Mouse (Mus musculus): ENCODE measurements at regions not wholly inside any gene's neighbourhood (a gene's known extent, or its start where the extent isn't known, plus 50 kb on each side); places are given as distances from the start of the nearest gene placed in this dataset.

DNA sequence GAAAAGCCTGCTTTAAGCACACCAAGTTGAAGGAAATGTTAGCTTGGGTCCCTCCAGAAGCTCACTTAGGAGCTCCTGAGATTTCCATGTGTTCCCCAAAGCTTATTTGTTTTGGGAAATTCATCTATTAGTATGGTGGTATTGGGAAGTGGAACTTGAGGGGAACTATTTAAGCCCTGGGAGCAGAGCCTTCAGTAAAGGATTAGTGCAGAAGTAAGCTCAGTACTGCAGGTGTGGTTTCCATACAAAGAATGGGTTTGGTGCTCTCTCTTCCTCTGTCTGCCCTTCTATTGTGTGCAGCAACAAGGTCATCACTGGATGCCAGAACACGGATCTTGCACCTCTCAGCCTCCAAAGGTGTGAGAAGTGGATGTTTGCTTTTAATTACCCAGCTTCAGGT lies 57.2 kb downstream of the Foxa2 start:
- Histone ChIP-seq H3K4me1 (ENCODE audit: control insufficient read depth, insufficient read depth) (no peaks in the 10 kb centered on the region), H3K4me3 (ENCODE audit: low read depth, low read length) (no peak overlapping the region), H3K4me2 (ENCODE audit: low read depth, low read length) (no peak overlapping the region), H3K27ac (ENCODE audit: low read depth) (no peak overlapping the region), H3K36me3 (replicated peaks; ENCODE audit: control insufficient read depth, insufficient read depth, low read length) (no peaks in the 10 kb centered on the region), H3K27me3 (ENCODE audit: control insufficient read depth, insufficient read depth, low read length) (no peaks in the 10 kb centered on the region), H3K9ac (replicated peaks; ENCODE audit: low read depth, low read length) (no peak overlapping the region), H3K9me3 (replicated peaks; ENCODE audit: control insufficient read depth, low read length) (no peaks in the 10 kb centered on the region)
- DNase-seq (ENCODE audit: low spot score) (no peak), ATAC-seq (ENCODE audit: insufficient read depth, low read depth) (no peak)
- WGBS = 35% methylated on average over 1 of the region's 1 CpGs
- TF ChIP-seq EP300 (IDR thresholded peaks at IDR 0.05; ENCODE audit: low read depth) (no peak), CTCF (IDR thresholded peaks at IDR 0.05; ENCODE audit: low read depth) (no peak)

DNA sequence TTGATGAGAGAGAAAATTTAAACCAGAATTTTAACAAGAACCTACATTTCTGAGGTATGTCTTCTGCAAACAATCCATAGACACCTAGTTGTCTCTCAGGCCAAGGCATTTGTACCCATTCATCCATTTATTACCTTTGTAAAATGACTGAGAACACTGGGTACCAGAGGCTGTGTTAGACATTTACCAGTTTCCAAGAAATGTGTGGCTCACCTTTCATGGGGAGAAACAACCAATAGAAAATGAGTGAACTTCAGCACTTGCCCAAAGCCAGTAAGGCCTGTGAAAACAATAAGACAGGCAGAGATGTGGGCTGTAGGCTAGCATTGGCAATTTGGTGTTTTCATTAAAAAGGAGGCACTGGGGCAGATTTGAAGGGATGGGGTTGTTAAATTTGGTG lies 58.2 kb downstream of the Foxa2 start:
- Histone ChIP-seq H3K27me3 (ENCODE audit: control insufficient read depth, insufficient read depth, low read length) (no peaks in the 10 kb centered on the region), H3K4me1 (ENCODE audit: control insufficient read depth, insufficient read depth) (no peaks in the 10 kb centered on the region), H3K9me3 (replicated peaks; ENCODE audit: control insufficient read depth, low read length) (no peaks in the 10 kb centered on the region), H3K27ac (ENCODE audit: low read depth) (no peak overlapping the region), H3K4me3 (ENCODE audit: low read depth, low read length) (no peak overlapping the region), H3K4me2 (ENCODE audit: low read depth, low read length) (no peak overlapping the region), H3K9ac (replicated peaks; ENCODE audit: low read depth, low read length) (no peak overlapping the region), H3K36me3 (replicated peaks; ENCODE audit: control insufficient read depth, insufficient read depth, low read length) (no peaks in the 10 kb centered on the region)
- no peak for TF ChIP-seq EP300 (IDR thresholded peaks at IDR 0.05; ENCODE audit: low read depth)
- TF ChIP-seq CTCF (IDR thresholded peaks at IDR 0.05; ENCODE audit: low read depth) = no peak
- DNase-seq (ENCODE audit: low spot score) (no peak), ATAC-seq (ENCODE audit: insufficient read depth, low read depth) (no peak)

DNA sequence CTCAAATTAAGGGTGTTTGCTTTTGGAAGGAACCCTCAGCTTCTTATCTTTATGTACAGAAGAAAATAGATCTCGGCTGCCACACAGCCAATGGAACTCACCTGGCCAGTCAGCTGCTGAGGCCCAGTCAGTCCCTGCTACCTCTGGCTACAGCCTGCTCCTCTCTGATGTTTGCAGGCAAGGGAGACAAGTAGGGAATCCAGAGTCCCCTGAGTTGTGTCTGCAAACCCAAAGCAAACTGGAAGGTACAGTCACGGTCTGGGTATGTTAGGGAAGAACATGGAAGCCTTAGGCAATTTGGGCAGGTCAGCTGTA lies 61.6 kb downstream of the Foxa2 start:
- Histone ChIP-seq H3K4me3 (ENCODE audit: low read depth, low read length) (no peak overlapping the region), H3K27me3 (ENCODE audit: control insufficient read depth, insufficient read depth, low read length) (no peaks in the 10 kb centered on the region), H3K9ac (replicated peaks; ENCODE audit: low read depth, low read length) (no peak overlapping the region), H3K27ac (ENCODE audit: low read depth) (no peak overlapping the region), H3K4me1 (ENCODE audit: control insufficient read depth, insufficient read depth) (no peaks in the 10 kb centered on the region), H3K4me2 (ENCODE audit: low read depth, low read length) (no peak overlapping the region), H3K9me3 (replicated peaks; ENCODE audit: control insufficient read depth, low read length) (no peaks in the 10 kb centered on the region), H3K36me3 (replicated peaks; ENCODE audit: control insufficient read depth, insufficient read depth, low read length) (no peaks in the 10 kb centered on the region)
- DNase-seq (ENCODE audit: low spot score) (no peak), ATAC-seq (ENCODE audit: insufficient read depth, low read depth) (no peak)
- 67% methylated on average over 2 of the region's 2 CpGs for WGBS
- TF ChIP-seq EP300 (IDR thresholded peaks at IDR 0.05; ENCODE audit: low read depth) (no peak), CTCF (IDR thresholded peaks at IDR 0.05; ENCODE audit: low read depth) (no peak)

DNA sequence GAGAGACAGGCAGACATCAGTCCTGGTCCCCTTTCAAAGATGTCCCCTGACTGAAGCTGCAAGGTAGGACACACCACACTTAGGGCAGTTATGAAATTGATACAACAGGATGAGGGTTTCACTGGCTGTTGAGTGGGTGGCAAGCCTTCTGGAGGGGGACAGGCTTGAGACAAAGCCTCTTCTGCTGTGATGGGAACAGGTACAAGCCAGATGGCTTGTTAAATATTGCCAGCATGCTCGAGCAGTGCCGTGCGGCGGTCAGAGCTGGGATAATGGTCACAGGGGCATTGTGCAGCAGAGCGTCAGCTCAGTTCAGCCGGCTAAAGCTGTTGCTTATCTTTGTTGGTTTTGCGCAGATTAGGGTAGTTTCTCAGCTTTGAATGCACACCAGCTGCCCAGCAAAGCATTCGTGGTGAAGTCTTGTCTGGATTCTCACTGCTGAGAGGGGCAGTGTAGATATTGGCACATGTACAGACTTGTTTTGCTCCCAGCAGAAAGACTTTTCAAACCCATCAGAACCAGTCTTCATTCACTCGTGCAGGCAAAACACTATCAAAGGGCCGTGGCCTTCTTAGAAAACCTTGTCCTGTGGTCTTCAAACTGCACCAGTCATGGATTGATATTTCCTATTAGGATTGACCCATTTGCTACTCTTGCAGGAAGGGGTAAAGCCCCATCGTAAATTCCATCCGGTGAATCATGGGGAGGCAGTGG lies 62.1 kb downstream of the Foxa2 start:
- Histone ChIP-seq H3K36me3 (replicated peaks; ENCODE audit: control insufficient read depth, insufficient read depth, low read length) (no peaks in the 10 kb centered on the region), H3K4me1 (ENCODE audit: control insufficient read depth, insufficient read depth) (no peaks in the 10 kb centered on the region), H3K27ac (ENCODE audit: low read depth) (no peak overlapping the region), H3K4me3 (ENCODE audit: low read depth, low read length) (no peak overlapping the region), H3K9ac (replicated peaks; ENCODE audit: low read depth, low read length) (no peak overlapping the region), H3K9me3 (replicated peaks; ENCODE audit: control insufficient read depth, low read length) (no peaks in the 10 kb centered on the region), H3K4me2 (ENCODE audit: low read depth, low read length) (no peak overlapping the region), H3K27me3 (ENCODE audit: control insufficient read depth, insufficient read depth, low read length) (no peaks in the 10 kb centered on the region)
- no peak for ATAC-seq (ENCODE audit: insufficient read depth, low read depth)
- TF ChIP-seq CTCF (IDR thresholded peaks at IDR 0.05; ENCODE audit: low read depth) (no peak), EP300 (IDR thresholded peaks at IDR 0.05; ENCODE audit: low read depth) (no peak)
- WGBS = 62% methylated on average over 12 of the region's 12 CpGs
- DNase-seq (ENCODE audit: low spot score) = no peak

DNA sequence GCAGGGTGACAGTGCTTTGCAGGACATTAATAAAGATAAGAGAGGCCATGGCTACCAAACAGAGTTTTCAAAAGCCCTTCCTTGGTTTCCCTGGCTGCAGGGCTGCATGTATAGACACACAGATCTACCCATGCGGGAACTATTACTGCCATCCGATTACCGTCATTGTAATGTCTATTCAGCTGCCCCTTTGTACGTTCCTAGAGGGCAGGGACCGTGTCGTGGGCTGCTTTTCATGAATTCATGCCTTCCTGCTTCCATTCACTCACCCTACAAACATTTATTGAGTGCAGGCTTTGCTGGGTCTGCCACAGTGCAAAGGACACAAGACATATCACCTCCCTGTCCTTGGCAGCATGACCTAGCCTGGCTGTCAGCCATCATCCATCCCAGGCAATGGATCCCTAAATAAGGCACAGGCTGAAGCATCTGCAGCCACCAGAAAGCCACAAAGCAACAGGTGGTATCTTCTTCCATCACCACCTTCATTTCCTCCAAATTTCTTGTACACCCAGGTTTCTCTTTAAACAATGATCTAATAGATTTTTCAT lies 65.8 kb downstream of the Foxa2 start:
- Histone ChIP-seq H3K9me3 (replicated peaks; ENCODE audit: control insufficient read depth, low read length) (no peaks in the 10 kb centered on the region), H3K4me2 (ENCODE audit: low read depth, low read length) (no peak overlapping the region), H3K27ac (ENCODE audit: low read depth) (no peak overlapping the region), H3K4me1 (ENCODE audit: control insufficient read depth, insufficient read depth) (no peaks in the 10 kb centered on the region), H3K4me3 (ENCODE audit: low read depth, low read length) (no peak overlapping the region), H3K27me3 (ENCODE audit: control insufficient read depth, insufficient read depth, low read length) (no peaks in the 10 kb centered on the region), H3K9ac (replicated peaks; ENCODE audit: low read depth, low read length) (no peak overlapping the region), H3K36me3 (replicated peaks; ENCODE audit: control insufficient read depth, insufficient read depth, low read length) (no peaks in the 10 kb centered on the region)
- TF ChIP-seq CTCF (IDR thresholded peaks at IDR 0.05; ENCODE audit: low read depth) = no peak
- no peak for TF ChIP-seq EP300 (IDR thresholded peaks at IDR 0.05; ENCODE audit: low read depth)
- 67% methylated on average over 6 of the region's 6 CpGs for WGBS
- DNase-seq (ENCODE audit: low spot score) (no peak), ATAC-seq (ENCODE audit: insufficient read depth, low read depth) (no peak)

DNA sequence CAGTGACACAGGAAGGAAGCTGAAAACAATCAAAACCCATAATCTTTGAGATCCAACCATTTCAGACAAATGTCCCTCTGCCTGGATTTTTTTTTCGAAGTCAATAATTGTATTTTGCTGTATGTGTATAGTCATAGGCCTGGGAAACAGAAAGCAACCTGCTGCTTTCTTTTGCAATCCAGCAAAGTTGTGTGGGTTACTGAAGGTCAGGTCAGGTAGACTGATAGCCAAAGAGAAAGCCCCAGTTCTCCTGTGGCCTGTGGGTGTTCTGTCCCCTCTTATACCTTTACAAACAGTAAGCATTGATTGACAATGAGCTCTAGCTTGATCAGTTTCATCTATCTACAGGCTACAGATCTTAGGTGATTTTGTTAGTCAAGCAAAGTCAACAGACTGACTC lies 66.4 kb downstream of the Foxa2 start:
- TF ChIP-seq CTCF (IDR thresholded peaks at IDR 0.05; ENCODE audit: low read depth) = no peak
- TF ChIP-seq EP300 (IDR thresholded peaks at IDR 0.05; ENCODE audit: low read depth) = no peak
- WGBS = 79% methylated on average over 1 of the region's 1 CpGs
- H3K4me2 ChIP-seq (ENCODE audit: low read depth, low read length) = no peak overlapping the region
- H3K9me3 ChIP-seq (replicated peaks; ENCODE audit: control insufficient read depth, low read length) = no peaks in the 10 kb centered on the region
- no peak for ATAC-seq (ENCODE audit: insufficient read depth, low read depth)
- H3K4me1 ChIP-seq (ENCODE audit: control insufficient read depth, insufficient read depth) = no peaks in the 10 kb centered on the region
- no peaks in the 10 kb centered on the region for H3K36me3 ChIP-seq (replicated peaks; ENCODE audit: control insufficient read depth, insufficient read depth, low read length)
- no peak overlapping the region for H3K9ac ChIP-seq (replicated peaks; ENCODE audit: low read depth, low read length)
- H3K4me3 ChIP-seq (ENCODE audit: low read depth, low read length) = no peak overlapping the region
- no peak for DNase-seq (ENCODE audit: low spot score)
- H3K27ac ChIP-seq (ENCODE audit: low read depth) = no peak overlapping the region
- H3K27me3 ChIP-seq (ENCODE audit: control insufficient read depth, insufficient read depth, low read length) = no peaks in the 10 kb centered on the region

Measured in heart, postnatal 0 days (tissue).